Mouse (Mus musculus): ENCODE measurements around the gene Tnip1.
A peak's percentile ranks its signal among the peaks of the same experiment; 100 is the strongest.

The Tnip1 gene

GRCm38 (mm10) chr11:54932540-54932939 is 30.2 kb downstream of the Tnip1 start:
- no peak for DNase-seq (ENCODE audit: low read depth)

- DNase-seq (ENCODE audit: low read depth) = peak; percentile 73
Measured at GRCm38 (mm10) chr11:54931405-54932093, 31.2 kb downstream of the Tnip1 start.

GRCm38 (mm10) chr11:54930318-54930979 is 32.3 kb downstream of the Tnip1 start:
- peak; percentile 50 for DNase-seq (ENCODE audit: low read depth)

GRCm38 (mm10) chr11:54929744-54930143 is 33.0 kb downstream of the Tnip1 start:
- DNase-seq (ENCODE audit: low read depth) = no peak

- DNase-seq (ENCODE audit: low read depth) = no peak
Measured at GRCm38 (mm10) chr11:54929290-54929689, 33.4 kb downstream of the Tnip1 start.

- DNase-seq (ENCODE audit: low read depth) = no peak
Measured at GRCm38 (mm10) chr11:54928886-54929285, 33.8 kb downstream of the Tnip1 start.

GRCm38 (mm10) chr11:54928219-54928618 is 34.5 kb downstream of the Tnip1 start:
- no peak for DNase-seq (ENCODE audit: low read depth)

GRCm38 (mm10) chr11:54927346-54928140 is 35.2 kb downstream of the Tnip1 start:
- DNase-seq (ENCODE audit: low read depth) = peak; percentile 73

GRCm38 (mm10) chr11:54924145-54924544 is 38.6 kb downstream of the Tnip1 start:
- DNase-seq (ENCODE audit: low read depth) = no peak

- no peak for DNase-seq (ENCODE audit: low read depth)
Measured at GRCm38 (mm10) chr11:54922488-54922887, 40.2 kb downstream of the Tnip1 start.

GRCm38 (mm10) chr11:54921798-54922197 is 40.9 kb downstream of the Tnip1 start:
- DNase-seq (ENCODE audit: low read depth) = no peak

- DNase-seq (ENCODE audit: low read depth) = no peak
Measured at GRCm38 (mm10) chr11:54920973-54921580, 41.6 kb downstream of the Tnip1 start.

- DNase-seq (ENCODE audit: low read depth) = no peak
Measured at GRCm38 (mm10) chr11:54920127-54920972, 42.4 kb downstream of the Tnip1 start.

GRCm38 (mm10) chr11:54918273-54918672 is 44.4 kb downstream of the Tnip1 start:
- DNase-seq (ENCODE audit: low read depth) = peak; percentile 39

- no peak for DNase-seq (ENCODE audit: low read depth)
Measured at GRCm38 (mm10) chr11:54917461-54917860, 45.3 kb downstream of the Tnip1 start.

GRCm38 (mm10) chr11:54913841-54914240 is 48.9 kb downstream of the Tnip1 start:
- DNase-seq (ENCODE audit: low read depth) = no peak

- DNase-seq (ENCODE audit: low read depth) = no peak
Measured at GRCm38 (mm10) chr11:54912503-54913316, 50.0 kb downstream of the Tnip1 start.

- DNase-seq (ENCODE audit: low read depth) = no peak
Measured at GRCm38 (mm10) chr11:54911671-54912502, 50.8 kb downstream of the Tnip1 start.

GRCm38 (mm10) chr11:54911201-54911600 is 51.5 kb downstream of the Tnip1 start:
- no peak for DNase-seq (ENCODE audit: low read depth)

All from naive thymus-derived CD4-positive, alpha-beta T cell, adult 2 months (primary cell).